Mouse (Mus musculus) midbrain, embryonic 13.5 days (tissue): Measurements from ENCODE around the gene Brinp2. TPM values are rescaled to one million over a fixed set of nuclear protein-coding genes. Genes with fewer than 3 reads are reported as not detected.

Source experiments
- ATAC-seq: fragments of 200-750 bp; cut with Nextera tagmentation; 2 replicates; pipeline ENCODE4 v1.8.0; 2017; ENCODE audit warnings: mild to moderate bottlenecking, moderate TSS enrichment, moderate library complexity
- H3K27ac ChIP-seq: fragments of 300-500 bp; sonication (generic); 2 replicates; pipeline ENCODE4 v1.5.1; 2015; ENCODE audit warnings: inconsistent platforms, mild to moderate bottlenecking, moderate library complexity
- H3K27me3 ChIP-seq: fragments of 300-500 bp; sonication (generic); 2 replicates; pipeline ENCODE4 v1.6.1; 2015; ENCODE audit warnings: mild to moderate bottlenecking, inconsistent platforms
- H3K36me3 ChIP-seq: fragments of 300-500 bp; sonication (generic); 2 replicates; pipeline ENCODE4 v1.6.1; 2015; ENCODE audit warnings: mild to moderate bottlenecking, inconsistent platforms
- H3K4me1 ChIP-seq: fragments of 300-500 bp; sonication (generic); replicated peaks from 2 replicates; pipeline ENCODE4 v1.6.1; 2015; ENCODE audit warnings: inconsistent platforms
- H3K4me2 ChIP-seq: fragments of 300-500 bp; sonication (generic); replicated peaks from 2 replicates; pipeline ENCODE4 v1.6.1; 2015; ENCODE audit warnings: moderate library complexity, mild to moderate bottlenecking, inconsistent platforms
- H3K4me3 ChIP-seq: fragments of 300-500 bp; sonication (generic); replicated peaks from 2 replicates; pipeline ENCODE4 v1.5.1; 2015; ENCODE audit warnings: mild to moderate bottlenecking, inconsistent platforms
- H3K9ac ChIP-seq: fragments of 300-500 bp; sonication (generic); replicated peaks from 2 replicates; pipeline ENCODE4 v1.6.1; 2015; ENCODE audit warnings: mild to moderate bottlenecking, inconsistent platforms
- H3K9me3 ChIP-seq: fragments of 300-500 bp; sonication (generic); 2 replicates; pipeline ENCODE4 v1.6.1; 2016; ENCODE audit warnings: mild to moderate bottlenecking, inconsistent platforms
- WGBS: fragments of 180-500 bp; shearing (Covaris S2); methylation state at CpG from one replicate; pipeline ENCODE4 v1.1.7; 2015; 5-methylcytosine and 5-hydroxymethylcytosine counted together
- polyA plus RNA-seq: library from polyadenylated mRNA; unstranded; fragments of >200 nt; fragmentation: Nextera tagmentation; extraction: Ambion mirVana; gene quantifications from 2 replicates; pipeline ENCODE4 v1.2.1, GENCODE M21; 2015

The Brinp2 gene
- polyA plus RNA-seq, 1 experiment from 2014 or later, result 18.5 TPM

DNA sequence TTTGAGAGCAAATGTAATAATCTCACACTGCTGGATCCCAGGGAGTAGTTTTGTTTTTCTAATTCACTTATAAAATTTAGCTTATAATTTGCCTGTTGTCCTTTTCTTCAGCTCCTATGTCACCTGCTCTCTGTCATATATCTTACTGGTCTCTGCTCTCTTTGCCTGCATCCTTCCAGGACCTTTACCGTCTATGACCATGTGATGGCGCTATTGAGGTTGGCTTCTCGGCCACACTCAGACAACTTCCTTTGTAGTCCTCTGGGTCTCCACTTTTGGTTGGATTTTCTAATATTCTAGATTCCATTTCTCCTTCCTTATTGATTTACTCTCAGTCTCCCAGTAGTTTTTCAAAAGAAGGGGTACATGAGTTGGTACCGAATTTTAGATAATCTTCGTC lies 141.4 kb downstream of the Brinp2 start:
- H3K4me2 ChIP-seq, result no peak overlapping the region
- WGBS, result 45% methylated on average over 5 of the region's 5 CpGs

GRCm38 (mm10) chr1:158213736-158214135 lies 142.4 kb downstream of the Brinp2 start:
- H3K4me3 ChIP-seq, result no peak overlapping the region
- H3K27me3 ChIP-seq, result no peaks in the 10 kb centered on the region
- no peak overlapping the region for H3K4me2 ChIP-seq
- no peak overlapping the region for H3K9ac ChIP-seq
- no peaks in the 10 kb centered on the region for H3K36me3 ChIP-seq
- no peaks in the 10 kb centered on the region for H3K9me3 ChIP-seq
- 94% methylated on average over 4 of the region's 4 CpGs for WGBS
- no peak for ATAC-seq
- H3K27ac ChIP-seq, result no peak overlapping the region
- H3K4me1 ChIP-seq, result 0 out of 2 replicates have a peak, but pooled peaks cover 2% of the 10 kb centered on the region

More for the DNA sequence above, 141.4 kb downstream of the Brinp2 start:
- H3K4me3 ChIP-seq, result no peak overlapping the region
- no peak overlapping the region for H3K27ac ChIP-seq
- H3K9me3 ChIP-seq, result no peaks in the 10 kb centered on the region
- H3K27me3 ChIP-seq, result no peaks in the 10 kb centered on the region
- no peak for ATAC-seq
- no peaks in the 10 kb centered on the region for H3K36me3 ChIP-seq
- no peak overlapping the region for H3K9ac ChIP-seq
- no peaks in the 10 kb centered on the region for H3K4me1 ChIP-seq

DNA sequence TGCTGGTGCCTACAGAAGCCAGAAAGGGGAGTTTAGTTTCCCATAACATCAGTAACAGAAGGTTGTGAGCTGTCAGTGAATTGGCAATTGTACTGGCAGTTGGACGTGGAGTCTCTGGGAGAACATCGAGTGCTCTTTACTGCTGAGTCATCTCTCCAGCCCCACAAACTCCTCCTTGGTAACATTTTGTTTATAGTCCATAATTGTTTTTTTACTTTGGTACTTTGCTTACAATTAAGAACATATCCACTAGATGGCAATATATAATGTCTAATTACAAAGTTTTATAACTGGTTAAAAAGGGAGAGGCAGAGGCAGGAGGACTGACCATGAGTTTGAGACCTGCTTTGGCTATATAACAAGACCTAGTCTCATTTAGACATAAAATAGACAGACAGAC lies 148.5 kb downstream of the Brinp2 start:
- WGBS, result 87% methylated on average over 2 of the region's 2 CpGs
- H3K9ac ChIP-seq, result no peak overlapping the region

DNA sequence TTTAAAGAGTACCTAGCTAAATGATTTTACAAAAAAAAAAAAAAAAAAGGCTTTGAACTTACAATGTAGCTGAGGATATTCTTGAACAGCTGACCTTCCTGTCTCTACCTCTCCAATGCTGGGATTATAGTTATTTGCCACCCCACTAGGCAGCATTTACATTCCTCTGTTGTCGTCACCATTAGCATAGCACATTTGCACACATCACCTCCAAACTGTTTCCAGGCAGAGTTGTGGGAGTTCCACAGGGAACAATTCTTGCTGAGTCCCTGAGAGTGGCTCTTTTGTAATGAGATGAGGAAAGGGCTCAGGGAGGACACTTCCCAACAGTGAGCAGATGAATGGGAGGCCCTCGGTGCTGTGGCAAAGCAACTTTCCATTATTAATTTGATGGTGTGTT lies 153.2 kb downstream of the Brinp2 start:
- no peak for ATAC-seq
- no peak overlapping the region for H3K4me3 ChIP-seq
- no peaks in the 10 kb centered on the region for H3K27me3 ChIP-seq
- H3K4me2 ChIP-seq, result no peak overlapping the region
- no peak overlapping the region for H3K27ac ChIP-seq
- no peak overlapping the region for H3K9ac ChIP-seq
- 24% methylated on average over 2 of the region's 2 CpGs for WGBS
- no peaks in the 10 kb centered on the region for H3K36me3 ChIP-seq
- H3K9me3 ChIP-seq, result no peaks in the 10 kb centered on the region
- H3K4me1 ChIP-seq, result no peaks in the 10 kb centered on the region

More for the DNA sequence above, 148.5 kb downstream of the Brinp2 start:
- 0 out of 2 replicates have a peak, but pooled peaks cover 2% of the 10 kb centered on the region for H3K4me1 ChIP-seq
- H3K9me3 ChIP-seq, result no peaks in the 10 kb centered on the region
- H3K36me3 ChIP-seq, result no peaks in the 10 kb centered on the region
- no peaks in the 10 kb centered on the region for H3K27me3 ChIP-seq
- no peak overlapping the region for H3K27ac ChIP-seq
- no peak overlapping the region for H3K4me3 ChIP-seq
- no peak overlapping the region for H3K4me2 ChIP-seq
- no peak for ATAC-seq

Other genes with a start within 250 kb of the Brinp2 start
- gene Astn1, start 5.9 kb upstream of the Brinp2 start, polyA plus RNA-seq, result 32.1 and 35.7 TPM in 2 replicates